Mouse (Mus musculus) layer of hippocampus, adult 11-12 months (tissue): ENCODE data around the gene Mmp19.

ENCODE experiments used
- DNase-seq: peaks from one replicate; pipeline ENCODE4 v3.0.0; 2022; ENCODE audit warnings: low spot score

The Mmp19 gene

GRCm38 (mm10) chr10:128790398-128791124, at the start of gene Mmp19:
Gene Mmp19, plus strand, starts transcription at chr10:128790910.
- DNase-seq, result no peak

DNA sequence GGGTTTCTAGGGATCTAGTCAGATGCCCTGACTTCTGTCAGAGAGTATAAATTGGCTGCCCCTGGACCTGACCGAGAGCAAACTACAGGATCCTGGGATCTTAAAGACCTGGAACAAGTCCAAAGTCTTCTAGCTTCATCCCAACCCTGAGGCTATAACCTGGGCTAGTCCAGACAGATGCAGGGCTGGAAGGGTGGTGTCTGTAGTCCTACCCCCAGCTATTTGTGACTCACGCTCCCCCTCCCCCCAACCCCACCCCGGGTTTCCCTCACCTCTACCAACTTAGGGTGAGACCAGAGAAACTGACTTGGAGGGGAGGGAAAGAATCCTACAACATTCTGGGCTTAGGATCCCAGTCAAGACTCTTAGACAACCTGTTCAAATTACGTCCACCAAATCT, 48.1 kb upstream of the Mmp19 start:
- no peak for DNase-seq

DNA sequence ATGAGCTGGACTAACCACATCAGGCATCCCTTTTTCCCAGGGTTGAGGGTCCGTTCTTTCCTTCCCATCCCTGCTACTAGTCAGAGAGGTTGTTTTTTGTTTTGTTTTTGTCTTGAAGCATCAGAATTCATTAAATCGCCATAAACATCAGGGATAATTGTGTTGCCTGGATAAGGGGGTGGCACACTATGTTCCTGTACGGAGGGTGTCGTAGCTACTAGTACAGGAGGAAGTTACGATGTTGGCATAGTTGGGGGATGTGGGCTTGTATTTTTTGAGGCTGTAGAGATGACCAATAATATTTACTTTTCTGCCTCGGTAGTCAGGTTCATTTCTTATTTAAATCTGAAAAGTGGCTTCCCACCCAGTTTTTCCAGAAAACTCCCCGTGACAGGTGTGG, 47.5 kb upstream of the Mmp19 start:
- no peak for DNase-seq

GRCm38 (mm10) chr10:128743791-128744191, 46.9 kb upstream of the Mmp19 start:
- no peak for DNase-seq

DNA sequence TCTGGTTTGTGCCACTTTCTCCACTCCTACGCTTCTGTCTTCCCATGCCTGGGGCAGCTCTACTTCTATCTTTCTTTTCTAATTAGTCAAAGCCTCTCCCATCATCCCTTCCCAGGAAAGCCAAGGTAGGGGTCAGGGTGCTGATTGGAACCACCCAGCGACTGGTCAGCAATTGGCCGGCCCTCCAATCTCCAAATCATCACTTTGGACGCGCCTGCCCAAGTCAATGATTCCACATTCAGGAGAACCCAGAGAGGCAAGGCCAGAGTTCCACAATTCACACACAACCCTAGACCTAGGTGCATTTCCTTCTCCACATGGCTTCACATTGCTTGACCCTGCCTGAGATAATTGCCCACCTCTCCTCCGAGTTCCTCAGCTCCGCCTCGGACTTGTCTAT, 46.5 kb upstream of the Mmp19 start:
- DNase-seq, result no peak

DNA sequence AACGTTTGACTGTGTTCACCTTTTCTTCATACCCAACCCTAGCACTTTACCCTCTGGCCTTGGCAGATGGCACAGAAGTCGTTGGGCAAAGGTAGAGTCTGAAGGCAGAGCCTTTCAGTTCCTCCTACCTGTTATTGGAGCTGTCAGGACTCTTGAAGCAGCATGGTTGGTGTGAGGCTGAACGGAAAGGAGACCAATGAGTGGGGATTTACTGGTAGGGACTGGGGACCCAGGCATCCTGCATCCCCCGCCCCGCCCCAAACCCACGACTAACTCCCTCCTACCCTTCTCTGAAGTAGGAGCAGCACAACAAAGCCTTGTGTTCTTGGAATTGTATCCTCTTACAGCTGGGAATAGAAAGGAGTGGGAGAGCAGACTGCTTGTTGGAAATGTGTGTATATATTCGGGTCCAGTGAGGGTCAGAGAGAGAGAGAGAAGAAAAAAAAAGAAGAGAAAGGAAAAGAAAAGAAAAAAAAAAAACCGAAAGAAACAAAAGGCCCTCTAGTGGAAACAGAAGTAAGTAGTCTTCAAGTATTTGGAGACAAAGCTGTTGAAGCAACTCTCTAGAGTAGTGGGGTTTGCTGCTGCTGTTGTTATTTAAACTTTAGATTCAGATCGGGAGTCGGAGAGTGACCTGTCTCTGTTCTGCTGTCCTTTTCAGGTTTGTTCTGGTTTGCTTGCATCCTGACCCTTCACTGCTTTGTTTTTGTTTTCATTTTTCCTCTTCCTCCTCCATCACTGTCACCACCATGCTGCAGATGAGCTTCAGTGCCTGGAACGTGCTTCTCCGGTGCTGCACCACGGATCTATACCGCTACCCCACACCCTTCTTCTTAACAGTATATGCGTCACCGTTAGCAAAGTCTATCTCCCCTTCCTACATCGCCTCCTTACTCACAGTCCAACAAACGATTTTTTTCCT, 45.8 kb upstream of the Mmp19 start, which contains the start of gene Dgka:
Gene Dgka (minus strand): TSS at position 176 of the 922 bp plus-strand sequence.
- DNase-seq, result no peak

- no peak for DNase-seq
Measured at GRCm38 (mm10) chr10:128745946-128746613, 44.6 kb upstream of the Mmp19 start.

DNA sequence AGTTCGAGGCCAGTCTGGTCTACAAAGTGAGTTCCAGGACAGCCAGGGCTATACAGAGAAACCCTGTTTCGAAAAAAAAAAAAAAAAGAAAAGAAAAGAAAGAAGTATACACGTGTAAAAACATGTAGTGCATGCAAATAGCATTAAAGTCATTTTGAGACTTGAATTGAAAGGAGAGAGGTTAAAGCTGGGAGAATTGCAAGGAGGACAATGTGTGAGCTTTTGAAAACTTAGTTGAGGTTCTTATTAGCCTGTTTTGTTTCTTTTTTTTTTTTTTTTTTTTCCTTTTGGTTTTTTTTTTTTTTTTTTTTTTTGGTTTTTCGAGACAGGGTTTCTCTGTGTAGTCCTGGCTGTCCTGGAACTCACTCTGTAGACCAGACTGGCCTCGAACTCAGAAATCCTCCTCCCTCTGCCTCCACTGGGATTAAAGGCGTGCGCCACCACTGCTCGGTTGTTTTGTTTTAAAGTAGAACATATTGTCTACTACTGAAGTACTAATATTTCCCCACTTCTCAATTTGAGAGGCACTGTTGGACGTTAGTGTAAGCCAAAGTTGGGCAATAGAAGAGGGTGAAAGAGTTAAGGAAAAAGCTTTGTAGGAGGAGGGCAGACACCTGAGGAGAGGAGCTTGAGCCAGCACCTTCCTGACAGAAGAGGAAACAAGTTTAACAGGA, 43.6 kb upstream of the Mmp19 start:
- no peak for DNase-seq

DNA sequence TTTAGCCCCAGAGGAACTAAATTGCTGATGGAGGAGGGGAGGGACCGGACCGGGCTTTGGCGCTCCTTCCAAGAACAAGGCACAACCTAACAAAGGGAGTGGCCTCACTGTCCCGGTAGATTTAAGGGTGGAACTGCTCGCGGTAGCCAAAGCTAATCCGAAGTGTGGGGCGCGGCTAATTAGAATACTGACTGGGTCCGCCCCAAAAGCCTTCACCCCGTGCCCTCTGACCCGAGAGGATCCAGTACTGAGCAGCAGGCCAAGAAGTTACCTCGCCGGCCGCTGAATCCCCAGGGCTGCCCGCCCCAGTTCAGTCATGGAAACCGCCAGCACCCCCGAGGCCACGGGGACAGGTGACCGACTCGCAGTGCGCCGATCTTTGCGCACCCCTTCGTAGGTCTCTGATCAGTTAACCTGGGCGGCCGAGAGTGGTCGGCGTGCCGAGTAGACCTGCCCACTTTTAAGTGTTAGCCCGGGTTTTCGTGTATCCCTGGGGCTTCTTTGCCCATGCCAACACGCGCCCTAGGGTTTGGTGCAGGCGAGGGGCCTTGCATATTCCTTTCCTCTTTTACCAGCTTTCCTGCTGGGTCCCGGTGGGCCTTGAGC, 43.0 kb upstream of the Mmp19 start, which contains the start of gene Pym1:
Gene Pym1 (plus strand): TSS at position 244 of the 606 bp plus-strand sequence.
- DNase-seq, result peak; percentile 46

DNA sequence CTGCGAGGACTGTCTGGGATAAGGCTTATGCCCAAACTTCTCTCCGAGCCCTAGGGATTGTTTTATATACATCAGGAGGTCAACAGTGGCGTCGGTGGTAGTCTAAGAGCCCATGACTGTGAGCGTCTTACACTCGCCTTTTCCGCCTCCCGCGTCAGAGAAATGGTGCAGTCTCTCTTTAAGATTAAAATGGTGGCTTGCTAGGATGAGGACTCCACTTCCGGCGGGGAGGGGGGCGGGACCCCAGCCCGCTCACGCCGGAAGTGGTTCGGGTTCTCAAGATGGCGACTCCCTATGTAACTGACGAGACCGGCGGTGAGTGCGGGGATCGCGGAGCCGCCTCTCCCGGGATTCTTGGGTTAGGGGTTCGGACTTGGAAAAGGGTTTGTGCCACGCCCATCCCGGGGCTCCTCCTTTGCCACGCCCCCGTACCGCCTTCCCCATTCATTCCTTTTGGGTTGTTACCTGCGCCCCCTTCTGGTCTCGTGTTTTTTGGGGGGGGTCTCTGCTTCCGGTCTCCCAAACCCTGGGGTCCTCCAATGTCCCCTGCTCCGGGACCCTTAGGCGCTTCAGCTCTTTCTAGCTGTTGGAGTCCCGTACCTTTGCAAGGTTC, 42.4 kb upstream of the Mmp19 start:
- DNase-seq, result peak; percentile 76

DNA sequence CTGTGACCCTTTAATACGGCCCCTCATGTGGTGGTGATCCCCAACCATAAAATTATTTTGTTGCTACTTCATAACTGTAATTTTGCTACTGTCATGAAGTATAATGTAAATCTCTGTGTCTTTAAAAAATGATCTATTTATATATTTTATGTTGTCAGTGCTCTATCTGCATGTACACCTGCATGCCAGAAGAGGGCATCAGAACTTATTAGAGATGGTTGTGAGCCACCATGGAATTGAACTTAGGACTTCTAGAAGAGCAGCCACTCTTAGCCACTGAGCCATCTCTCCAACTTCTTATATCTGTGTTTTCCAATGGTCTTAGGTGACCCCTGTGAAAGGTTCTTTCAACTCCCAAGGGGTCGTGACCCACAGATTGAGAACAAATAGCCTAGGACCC, 17.8 kb upstream of the Mmp19 start:
- no peak for DNase-seq

GRCm38 (mm10) chr10:128773685-128774084, 17.0 kb upstream of the Mmp19 start:
- no peak for DNase-seq

DNA sequence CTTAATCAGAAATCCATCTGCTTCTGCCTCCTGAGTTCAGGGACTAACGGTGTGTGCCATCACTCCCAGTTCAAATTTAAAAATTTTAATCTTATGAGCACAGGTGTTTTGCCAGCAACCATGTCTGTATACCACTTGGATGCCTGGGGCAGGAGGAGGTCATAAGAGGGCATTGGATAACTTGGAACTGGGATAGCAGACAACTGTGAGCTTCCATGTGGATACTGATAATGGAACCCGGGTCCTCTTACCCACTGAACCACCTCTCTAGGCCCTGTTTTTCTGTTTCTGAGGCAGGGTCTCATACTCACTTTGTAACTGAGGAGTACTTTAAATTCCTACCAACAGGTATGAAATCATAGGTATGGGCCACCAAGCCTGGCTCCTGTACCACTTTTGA, 12.3 kb upstream of the Mmp19 start:
- DNase-seq, result no peak

DNA sequence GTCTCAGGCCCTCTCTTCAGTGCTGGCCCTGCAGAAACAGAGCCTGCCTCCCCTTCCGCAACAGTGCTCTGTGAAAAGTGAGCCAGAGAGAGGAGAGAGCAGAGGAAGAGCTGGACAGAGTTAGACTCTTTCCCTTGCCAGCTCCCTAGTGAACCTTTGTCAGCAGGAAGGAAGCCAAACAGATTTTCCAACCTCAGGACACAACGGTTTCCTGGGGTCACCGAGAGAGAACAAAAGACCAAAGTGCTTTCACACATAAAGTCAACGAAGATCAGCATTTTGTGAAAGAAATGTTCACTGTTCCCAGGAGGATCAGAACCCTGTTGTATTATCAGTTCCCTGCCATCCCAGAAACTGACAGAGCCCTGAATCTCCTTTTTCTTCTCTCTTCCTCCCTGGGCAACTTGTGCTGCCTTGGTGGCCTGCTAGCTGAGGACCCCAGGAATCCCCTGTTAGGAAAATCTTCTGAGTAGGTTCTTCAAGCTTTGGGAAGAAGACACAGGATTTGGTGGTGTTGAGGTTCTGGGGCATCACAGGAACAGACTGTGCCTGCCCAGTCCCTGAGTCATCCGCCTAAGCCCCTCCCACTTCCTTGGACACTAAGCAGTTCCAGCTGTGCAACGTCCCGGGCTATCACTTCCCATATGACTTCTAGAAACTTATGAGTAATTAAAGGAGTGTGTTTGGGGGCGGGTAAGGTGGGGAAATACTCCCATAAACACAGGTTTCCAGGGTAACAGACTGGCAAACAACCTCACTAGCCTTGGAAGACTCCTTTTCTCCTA, 11.5 kb upstream of the Mmp19 start:
- no peak for DNase-seq

GRCm38 (mm10) chr10:128780200-128780599, 10.5 kb upstream of the Mmp19 start:
- DNase-seq, result no peak

- no peak for DNase-seq
Measured at GRCm38 (mm10) chr10:128792041-128792440, 1.3 kb downstream of the Mmp19 start.

GRCm38 (mm10) chr10:128793258-128793657, 2.5 kb downstream of the Mmp19 start:
- no peak for DNase-seq

GRCm38 (mm10) chr10:128794391-128794790, 3.7 kb downstream of the Mmp19 start:
- DNase-seq, result no peak

- peak; percentile 54 for DNase-seq
Measured at GRCm38 (mm10) chr10:128795581-128795980, 4.9 kb downstream of the Mmp19 start.

DNA sequence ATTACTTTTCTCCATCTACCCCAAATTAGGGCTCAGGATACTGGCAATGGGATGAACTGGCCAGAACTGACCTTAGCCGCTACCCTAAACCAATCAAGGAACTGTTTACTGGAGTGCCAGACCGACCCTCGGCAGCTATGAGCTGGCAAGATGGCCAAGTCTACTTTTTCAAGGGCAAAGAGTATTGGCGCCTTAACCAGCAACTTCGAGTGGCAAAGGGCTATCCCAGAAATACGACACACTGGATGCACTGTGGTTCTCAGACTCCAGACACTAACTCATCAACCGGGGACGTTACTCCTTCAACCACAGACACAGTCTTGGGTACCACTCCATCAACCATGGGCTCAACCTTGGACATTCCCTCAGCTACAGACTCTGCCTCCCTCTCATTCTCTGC, 8.0 kb downstream of the Mmp19 start:
- no peak for DNase-seq
